Mouse (Mus musculus): ENCODE data around the gene Akip1. TPM values are rescaled to one million over a fixed set of nuclear protein-coding genes. Genes with fewer than 3 reads are reported as not detected.

The Akip1 gene
- 4.6 TPM for polyA plus RNA-seq (2015; fragmentation: Illumina TruSeq; extraction: RNeasy Lipid Tissue Mini Kit (QIAGEN cat#74804); ENCODE audit: low read depth, low replicate concordance)

DNA sequence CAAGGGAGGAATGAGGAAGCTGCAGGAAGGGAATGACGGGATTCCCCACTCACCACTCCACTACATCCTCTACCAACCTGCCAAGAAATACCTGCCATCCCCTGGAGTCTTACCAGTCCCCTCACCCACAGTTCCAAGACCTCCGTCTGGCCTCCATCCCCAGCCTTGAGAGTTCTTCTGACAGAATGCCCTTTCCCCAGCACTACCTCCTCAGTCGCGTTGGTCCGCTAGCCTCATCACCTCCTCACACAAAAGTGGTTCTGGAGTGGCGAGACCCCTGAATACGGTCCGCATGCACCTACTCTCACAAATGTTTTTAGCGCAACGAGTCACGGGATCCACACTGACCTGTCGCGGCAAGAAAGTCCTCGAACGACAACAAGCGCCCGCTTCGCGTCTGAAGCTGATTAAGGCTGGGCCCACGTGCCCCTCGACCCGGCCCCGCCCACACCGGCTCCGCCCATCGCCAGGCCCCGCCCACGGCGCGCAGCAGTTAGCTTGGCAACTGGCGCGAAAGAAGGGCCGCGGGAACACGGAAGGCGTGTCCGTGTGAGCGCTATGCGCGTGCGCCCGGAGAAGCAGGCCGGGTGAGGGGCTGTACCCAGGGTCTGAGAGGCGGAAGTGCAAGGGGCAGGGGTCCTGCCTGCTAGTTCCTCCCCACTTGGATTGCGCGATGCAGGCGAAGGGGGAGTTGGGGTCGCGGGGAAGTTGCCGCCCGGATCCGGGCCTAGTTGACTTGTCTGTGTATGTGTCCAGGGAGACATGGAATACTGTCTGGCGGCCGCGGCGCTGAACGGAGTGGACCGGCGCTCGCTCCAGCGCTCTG is at the start of gene Akip1, which contains the start of gene St5:
Akip1 (plus strand) TSS at position 501 of the 826 bp plus-strand sequence.
St5 (minus strand) TSS at position 416 of the 826 bp plus-strand sequence.

DNA sequence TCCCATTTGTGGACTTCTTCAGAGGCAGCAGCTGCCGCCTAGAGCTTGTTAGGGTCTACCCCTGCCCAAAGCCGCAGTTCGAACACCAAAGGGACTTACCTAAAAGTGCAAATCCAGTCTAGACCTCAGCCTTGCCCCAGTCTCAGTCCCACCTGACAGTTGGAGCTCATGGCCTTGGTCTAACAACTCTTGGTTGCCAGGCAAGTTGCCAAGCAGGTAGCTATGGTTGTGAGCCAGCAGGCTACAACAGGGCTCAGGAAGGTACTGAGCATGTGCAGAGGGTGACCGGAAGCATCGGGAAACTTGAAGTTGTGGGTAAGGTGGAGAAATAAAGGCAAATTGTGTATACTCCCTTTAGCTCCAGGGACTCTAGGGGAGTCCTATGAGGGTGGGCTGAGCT is 20.2 kb downstream of the Akip1 start, which contains the start of gene BC051019:
BC051019 (minus strand) TSS at position 154 of the 400 bp plus-strand sequence.

DNA sequence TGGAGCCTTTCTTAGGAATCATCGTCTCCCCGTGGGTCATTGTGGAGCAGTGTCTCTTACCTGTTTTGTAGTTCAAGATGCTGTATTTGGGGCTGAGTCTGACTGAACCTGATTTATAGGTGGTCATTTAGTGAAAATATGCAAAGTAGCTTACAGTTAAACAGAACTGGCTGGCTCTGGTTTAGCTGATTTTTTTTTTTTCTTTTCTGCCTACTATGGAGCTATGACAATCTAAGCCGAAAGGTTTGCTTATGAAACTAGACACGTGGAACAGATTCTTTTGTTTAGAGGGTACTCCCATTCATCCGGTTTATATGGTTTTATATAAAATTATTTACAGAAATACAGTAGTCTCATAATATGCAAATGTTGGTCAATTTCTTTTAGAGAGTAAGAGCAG is 28.1 kb downstream of the Akip1 start, which contains the start of gene Ascl3:
Ascl3 (minus strand) TSS at position 101 of the 400 bp plus-strand sequence.

DNA sequence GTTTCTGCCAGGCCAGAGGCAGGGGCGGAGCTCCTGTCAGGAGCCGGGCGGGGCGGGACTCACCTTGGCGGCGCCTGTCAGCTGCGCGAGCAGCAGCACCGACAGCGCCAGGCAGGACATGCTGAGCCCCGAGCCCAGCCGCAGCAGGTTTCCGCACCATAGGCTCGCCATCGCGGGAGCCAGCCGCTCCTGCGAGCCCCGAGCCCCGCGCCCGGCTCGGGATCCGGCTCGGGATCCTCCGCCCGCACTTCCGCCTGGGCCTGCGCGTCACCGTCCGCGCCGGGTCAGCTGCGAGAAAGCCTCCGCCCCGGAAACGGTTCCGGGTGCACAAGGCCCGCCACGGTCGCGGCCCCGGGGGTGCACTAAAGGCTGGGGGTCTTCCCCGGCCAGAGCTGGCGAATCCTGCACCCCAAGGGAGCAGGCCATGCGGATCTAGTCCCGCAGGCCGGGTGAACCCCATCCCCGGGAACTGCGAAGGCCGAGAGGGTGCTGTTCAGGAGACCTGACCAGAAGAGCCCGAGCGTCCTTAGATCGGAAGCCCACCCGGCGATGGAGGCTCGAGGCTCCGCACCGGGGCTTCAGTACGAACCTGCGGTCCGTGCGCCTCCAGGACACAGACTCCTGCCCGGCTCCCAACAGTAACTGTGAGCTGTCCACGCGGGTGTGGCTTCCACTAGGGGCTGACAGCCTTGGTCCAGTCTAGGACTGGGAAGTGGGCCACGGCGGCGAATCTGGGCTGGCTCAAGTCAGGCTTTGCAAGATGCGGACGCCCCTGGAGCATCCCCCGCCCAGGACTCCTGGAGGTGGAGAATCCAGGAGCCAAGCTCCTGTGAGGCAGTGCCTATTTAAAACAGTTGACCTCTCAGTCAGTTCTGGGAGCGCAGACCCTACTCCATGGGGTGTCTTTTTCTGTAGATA is 48.8 kb downstream of the Akip1 start, which contains the start of gene Tmem9b:
Tmem9b (minus strand) TSS at position 868 of the 918 bp plus-strand sequence.

Other genes with a start within 250 kb of the Akip1 start
- gene Trim66, start 195.6 kb upstream of the Akip1 start, polyA plus RNA-seq (2015; fragmentation: Illumina TruSeq; extraction: RNeasy Lipid Tissue Mini Kit (QIAGEN cat#74804); ENCODE audit: low read depth, low replicate concordance): 12.6 TPM
- gene Rpl27a, start 184.5 kb upstream of the Akip1 start, polyA plus RNA-seq (2015; fragmentation: Illumina TruSeq; extraction: RNeasy Lipid Tissue Mini Kit (QIAGEN cat#74804); ENCODE audit: low read depth, low replicate concordance): 554 TPM
- 14.4 TPM for gene St5, start 85 bp upstream of the Akip1 start, polyA plus RNA-seq (2015; fragmentation: Illumina TruSeq; extraction: RNeasy Lipid Tissue Mini Kit (QIAGEN cat#74804); ENCODE audit: low read depth, low replicate concordance)
- 0.83 TPM for gene BC051019, start 20.2 kb downstream of the Akip1 start, polyA plus RNA-seq (2015; fragmentation: Illumina TruSeq; extraction: RNeasy Lipid Tissue Mini Kit (QIAGEN cat#74804); ENCODE audit: low read depth, low replicate concordance)
- gene Ascl3, start 28.0 kb downstream of the Akip1 start, polyA plus RNA-seq (2015; fragmentation: Illumina TruSeq; extraction: RNeasy Lipid Tissue Mini Kit (QIAGEN cat#74804); ENCODE audit: low read depth, low replicate concordance): not detected
- 130 TPM for gene Tmem9b, start 49.2 kb downstream of the Akip1 start, polyA plus RNA-seq (2015; fragmentation: Illumina TruSeq; extraction: RNeasy Lipid Tissue Mini Kit (QIAGEN cat#74804); ENCODE audit: low read depth, low replicate concordance)
- gene Nrip3, start 78.3 kb downstream of the Akip1 start, polyA plus RNA-seq (2015; fragmentation: Illumina TruSeq; extraction: RNeasy Lipid Tissue Mini Kit (QIAGEN cat#74804); ENCODE audit: low read depth, low replicate concordance): 111 TPM
- gene Scube2, start 162.0 kb downstream of the Akip1 start, polyA plus RNA-seq (2015; fragmentation: Illumina TruSeq; extraction: RNeasy Lipid Tissue Mini Kit (QIAGEN cat#74804); ENCODE audit: low read depth, low replicate concordance): 1.5 TPM